Mouse (Mus musculus) cerebellum, adult 8-10 months (tissue): ENCODE measurements around the gene Prss38.

Source experiments
- DNase-seq: peaks from one replicate; pipeline ENCODE4 v3.0.0; 2022

Prss38 gene

GRCm38 (mm10) chr11:59375475-59375874 is at the start of gene Prss38:
Gene Prss38 (minus strand): TSS chr11:59375657.
- DNase-seq: no peak

GRCm38 (mm10) chr11:59423010-59423588 is 47.6 kb upstream of the Prss38 start:
- no peak for DNase-seq

- no peak for DNase-seq
These were observed 46.5 kb upstream of the Prss38 start for GRCm38 (mm10) chr11:59421967-59422366.

- no peak for DNase-seq
These were observed 46.0 kb upstream of the Prss38 start for GRCm38 (mm10) chr11:59421436-59421835.

DNA sequence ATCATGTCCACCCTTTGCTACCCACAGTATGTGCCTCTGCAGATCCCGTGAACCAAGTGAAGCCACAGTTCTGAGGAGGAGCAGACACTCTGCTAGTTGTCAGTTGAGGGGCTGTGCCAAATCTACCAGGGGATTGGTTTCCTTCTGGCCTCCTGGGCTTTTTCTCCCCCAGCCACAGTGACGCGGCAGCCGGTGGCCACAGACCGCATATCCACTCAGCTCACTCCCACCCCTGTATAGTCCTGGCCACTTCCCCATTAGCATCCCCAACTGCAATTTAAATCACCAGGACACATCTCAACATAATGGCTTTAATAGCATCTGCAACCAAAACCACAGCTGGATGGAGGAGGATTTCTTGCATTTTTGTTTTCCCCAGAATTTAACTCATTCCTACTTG is 43.3 kb upstream of the Prss38 start:
- DNase-seq: no peak

DNA sequence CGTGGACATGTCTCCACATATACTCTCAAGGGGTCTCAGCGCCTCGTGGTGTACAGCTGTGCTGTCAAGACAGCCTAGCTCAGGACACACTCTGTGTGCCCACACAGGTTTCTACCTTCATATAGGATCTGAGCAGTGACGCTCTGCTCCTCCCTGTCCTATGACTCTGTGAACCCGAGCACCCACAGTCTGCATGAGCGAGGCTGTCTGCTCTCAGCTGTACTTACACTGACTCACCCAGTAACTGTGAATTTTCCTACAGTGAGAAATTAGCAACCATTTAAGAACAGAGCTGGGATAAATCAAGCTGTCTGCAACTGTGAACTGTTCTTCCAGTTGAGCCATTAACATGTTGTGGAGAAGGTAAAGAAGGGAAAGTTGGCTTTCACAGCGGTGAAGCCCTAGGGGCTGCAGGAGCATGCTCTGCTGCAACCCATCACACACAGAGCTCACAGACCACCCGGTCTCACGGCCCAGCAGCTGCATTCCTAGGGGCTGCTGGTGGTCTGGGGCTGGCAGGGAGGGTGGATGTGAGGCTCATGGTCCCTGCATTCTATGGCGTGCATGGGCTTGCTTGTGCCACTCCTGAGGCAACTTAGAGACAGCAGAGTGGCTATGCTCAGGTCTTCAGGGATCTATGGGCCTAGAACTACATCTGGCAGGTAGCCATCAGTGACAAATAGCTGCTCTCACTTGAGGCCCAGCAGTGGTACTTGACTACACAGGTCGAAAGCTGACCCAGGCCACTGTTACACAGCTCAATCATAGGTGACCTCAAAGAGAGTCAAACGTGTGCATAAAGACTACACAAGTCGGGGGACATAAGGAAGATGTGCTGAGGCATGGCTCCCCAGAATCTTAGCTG is 37.8 kb upstream of the Prss38 start:
- DNase-seq: no peak

DNA sequence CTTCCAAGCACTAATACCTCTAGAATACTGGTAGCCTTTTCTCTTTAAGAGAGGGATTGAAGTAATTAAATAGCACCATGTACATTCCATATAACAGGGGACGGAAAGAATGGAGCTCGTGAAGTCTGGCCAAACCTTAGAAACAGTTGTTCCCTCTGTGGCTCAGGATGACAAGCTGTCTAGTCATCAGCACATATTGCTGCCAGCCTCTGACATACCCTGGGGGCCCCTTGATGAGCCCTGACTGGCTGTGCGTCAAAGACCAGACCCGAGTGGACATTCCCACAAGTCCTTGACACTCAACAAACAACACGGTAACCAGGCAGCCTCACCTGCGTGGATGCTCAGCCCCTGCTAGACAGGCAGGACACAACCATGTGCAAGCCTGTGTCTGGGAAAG is 36.6 kb upstream of the Prss38 start:
- no peak for DNase-seq

DNA sequence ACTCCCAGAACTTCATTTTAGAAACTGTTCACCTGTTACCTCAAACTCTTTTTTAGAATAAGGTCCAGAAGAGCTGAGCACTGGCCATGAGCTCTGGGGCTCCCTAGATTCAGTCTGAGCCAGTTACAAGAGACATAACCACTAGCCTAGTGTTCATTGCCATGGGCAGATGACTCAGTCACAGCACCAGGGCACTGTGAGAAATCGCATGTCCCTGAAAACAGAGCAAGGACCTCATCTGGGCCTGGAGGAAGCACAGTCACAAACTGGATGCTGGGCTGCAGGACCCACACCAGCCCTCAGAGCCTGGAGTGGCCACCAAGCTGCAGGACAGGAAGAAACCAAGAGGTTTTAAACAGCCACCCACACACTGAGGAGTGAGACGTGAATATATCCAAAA is 35.4 kb upstream of the Prss38 start:
- DNase-seq: no peak

GRCm38 (mm10) chr11:59405761-59406160 is 30.3 kb upstream of the Prss38 start:
- DNase-seq: no peak

- DNase-seq: no peak
These were observed 25.4 kb upstream of the Prss38 start for GRCm38 (mm10) chr11:59400876-59401275.

DNA sequence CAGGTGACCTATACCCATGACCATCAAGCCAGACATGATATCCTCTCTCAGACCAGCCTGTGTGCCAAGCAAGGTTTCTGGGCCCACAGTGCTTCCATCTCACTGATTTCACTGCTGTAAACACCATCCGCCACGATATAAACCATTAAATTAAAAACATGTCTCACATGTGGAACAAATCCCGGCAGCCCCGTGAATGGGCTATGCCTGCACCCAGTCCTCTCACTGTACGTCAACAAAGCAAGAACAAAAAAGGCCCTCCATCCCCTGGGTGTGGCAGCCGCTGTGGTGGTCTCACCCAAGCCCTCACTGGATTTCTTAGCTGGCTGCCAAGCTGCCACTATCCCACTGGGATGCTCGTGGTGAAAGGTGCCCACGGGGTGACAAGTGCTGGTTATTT is 24.4 kb upstream of the Prss38 start:
- DNase-seq: no peak

DNA sequence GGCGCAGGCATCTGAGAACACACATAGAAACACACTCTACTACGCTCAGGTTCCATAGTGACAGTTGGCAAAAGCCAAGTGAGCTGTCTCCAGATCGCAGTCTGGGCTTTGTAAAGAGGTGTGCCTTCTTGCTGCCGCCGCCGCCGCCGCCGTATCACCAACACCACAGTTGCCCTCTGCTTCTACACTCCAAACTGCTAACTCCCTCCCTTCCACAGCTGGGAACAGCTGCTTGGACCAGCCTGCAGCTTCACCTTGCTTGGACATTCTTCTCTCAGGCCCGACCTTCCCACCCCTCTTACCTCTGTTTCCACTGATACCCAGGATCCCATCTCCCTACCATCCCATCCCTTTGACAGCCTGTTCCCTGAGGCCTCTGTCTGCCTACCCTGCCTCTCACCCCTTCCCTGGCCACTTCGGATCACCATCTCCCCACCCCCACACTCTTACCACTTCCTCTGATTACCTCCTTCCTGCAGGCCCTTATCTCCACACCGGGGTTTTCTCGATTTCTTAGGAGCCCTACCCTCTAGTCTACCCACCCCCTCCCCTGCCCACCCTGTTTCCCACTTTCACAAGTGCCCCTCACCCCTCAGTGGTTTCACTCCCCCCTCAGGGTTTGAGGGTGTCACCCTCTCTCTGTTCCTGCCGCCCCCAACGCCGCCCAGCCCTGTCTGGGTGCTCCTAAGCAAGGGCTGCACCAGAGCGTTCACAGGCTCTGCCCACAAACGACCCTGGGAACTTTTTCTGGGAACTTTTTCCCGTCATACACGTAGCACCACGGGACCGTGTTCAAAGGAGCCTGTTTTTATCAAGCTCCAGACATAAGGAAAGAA is 22.3 kb upstream of the Prss38 start:
- DNase-seq: no peak

GRCm38 (mm10) chr11:59394451-59394850 is 19.0 kb upstream of the Prss38 start:
- no peak for DNase-seq

- no peak for DNase-seq
These were observed 18.1 kb upstream of the Prss38 start for GRCm38 (mm10) chr11:59393591-59393990.

DNA sequence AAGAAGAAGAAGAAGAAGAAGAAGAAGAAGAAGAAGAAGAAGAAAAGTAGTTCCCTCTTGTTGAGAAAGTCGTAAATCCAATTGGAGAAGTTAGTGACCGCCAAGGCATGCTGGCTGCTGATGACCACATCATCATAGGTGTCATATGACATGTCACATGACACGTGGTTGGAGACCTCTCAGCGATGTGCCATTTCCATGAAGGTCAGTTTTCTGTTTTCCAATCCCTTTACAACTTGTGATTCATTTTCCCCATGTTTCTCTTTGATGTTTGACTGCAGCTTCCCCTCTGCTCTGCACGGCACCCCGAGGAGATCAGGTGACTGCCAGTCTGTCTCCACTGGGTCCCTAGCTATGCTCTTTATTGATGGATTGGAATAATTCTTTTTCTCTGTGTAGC is 16.8 kb upstream of the Prss38 start:
- no peak for DNase-seq

DNA sequence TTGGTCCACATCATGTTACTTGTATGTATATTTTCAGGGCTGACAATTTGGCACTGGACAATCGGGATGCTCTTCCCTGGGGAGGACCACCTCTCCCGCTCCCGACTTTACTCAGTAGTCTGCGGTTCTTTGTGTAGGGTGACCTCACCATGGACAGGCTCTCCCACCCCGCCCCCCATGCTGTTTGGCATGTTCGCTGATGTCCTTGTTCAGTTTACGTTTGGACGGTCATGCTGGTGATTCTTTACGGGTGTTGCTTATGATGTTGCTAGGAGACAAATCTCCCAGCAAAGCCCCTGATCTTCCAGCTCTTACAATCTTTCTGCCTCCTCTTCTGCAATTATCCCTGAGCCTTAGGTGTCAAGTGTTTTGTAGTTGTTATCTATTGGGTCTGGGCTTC is 15.0 kb upstream of the Prss38 start:
- DNase-seq: no peak

- no peak for DNase-seq
These were observed 14.2 kb upstream of the Prss38 start for GRCm38 (mm10) chr11:59389617-59390016.

DNA sequence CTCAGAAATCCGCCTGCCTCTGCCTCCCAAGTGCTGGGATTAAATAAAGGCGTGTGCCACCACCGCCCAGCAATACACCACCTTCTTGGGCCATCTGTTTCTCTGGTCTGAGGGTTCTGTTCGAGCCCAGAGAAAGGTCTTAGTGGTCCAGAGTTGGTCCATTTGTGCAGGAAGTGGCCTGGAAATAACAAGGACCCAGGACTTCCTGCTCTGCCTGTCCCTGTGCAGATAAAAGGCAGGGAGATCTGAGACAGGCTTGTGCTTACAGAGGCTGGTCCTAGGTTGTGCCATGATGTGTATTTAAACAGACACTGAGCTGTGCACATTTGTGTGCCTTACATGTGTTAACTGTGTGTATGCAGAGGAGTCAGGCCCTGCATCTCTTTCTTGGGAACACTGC is 13.3 kb upstream of the Prss38 start:
- no peak for DNase-seq

DNA sequence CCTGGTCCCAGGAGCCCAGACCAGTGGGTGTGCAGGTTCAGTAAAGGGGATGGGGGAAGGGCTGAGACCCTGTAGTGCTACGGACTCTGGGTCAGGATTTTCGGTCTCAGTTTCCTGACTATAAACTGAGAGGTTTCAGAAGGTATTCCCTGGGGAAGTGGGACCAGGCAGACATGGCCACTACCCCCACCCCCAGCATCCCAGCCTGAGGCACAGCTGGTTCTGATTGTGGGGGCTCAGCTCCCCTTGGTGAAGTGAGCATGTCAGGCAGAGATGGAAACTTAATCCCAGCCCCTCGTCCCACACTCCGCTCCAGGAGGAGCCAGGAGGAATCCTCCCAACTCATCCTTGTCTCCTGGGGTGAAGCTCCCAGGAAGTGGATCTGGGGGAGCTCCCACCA is 12.0 kb upstream of the Prss38 start:
- DNase-seq: no peak

DNA sequence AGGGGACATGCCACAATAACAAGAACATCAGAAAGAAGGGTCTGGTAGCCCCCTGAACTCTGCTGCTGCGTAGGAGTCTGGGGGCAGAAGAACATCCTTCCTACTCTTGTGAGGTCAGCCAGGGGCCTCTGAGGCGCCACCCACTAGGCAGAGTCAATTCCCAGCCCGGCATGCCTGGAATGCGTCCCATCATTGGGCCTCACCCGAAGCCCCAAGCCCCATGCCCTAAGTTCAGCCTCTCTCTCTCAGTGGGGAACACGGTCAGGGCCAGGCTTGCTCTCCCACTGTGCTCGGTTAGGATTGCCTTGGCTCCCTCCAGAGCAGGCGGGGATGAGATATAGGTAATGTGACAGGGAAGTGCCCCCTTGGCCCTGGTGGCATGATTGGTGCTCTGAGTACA is 9.7 kb upstream of the Prss38 start:
- DNase-seq: no peak

DNA sequence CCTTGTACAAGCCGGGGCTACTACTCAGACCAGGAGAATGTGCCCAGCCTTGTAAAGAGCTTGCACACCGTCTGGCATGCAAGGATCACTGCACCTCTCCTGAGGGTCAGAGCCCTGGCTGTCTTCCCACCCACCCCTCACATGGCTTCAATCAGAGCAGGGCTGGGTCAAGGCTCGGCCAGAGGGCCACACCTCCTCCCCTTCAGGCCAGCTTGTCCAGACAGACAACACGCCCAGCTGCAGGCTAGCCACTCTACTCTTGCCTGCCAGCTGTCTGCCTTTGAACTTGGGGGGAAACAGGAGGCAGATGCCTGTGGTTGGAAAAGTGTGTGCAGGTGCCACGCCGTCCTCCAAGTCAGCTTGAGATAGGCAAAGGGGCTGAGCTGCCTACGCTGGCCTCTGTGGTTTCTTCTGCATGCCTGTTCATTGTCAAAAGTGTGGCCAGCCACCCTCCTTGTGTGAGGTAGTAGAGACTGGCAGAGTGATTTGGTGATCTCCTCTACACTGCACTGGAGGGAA is 9.0 kb upstream of the Prss38 start:
- no peak for DNase-seq

GRCm38 (mm10) chr11:59379547-59379946 is 4.1 kb upstream of the Prss38 start:
- no peak for DNase-seq

DNA sequence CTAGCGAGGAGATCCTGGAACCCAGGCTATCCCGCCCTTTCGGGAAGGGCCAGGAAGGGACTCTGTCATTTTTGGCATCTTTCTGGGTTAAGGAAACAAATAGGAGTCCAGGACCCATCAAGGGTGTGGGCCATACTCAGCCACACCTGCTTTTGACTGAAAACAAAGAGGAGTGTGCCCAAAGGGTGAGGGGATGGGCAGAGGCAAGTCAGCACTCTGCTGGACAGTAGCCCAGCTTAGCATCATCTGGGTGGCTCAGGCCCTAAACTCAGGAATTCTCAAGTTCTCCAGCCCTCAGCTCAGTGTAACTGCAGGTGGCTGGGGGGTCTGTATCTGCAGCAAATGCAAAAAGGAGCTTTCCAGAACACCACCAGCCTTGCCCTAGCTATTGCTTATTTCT is 2.5 kb upstream of the Prss38 start:
- DNase-seq: no peak

GRCm38 (mm10) chr11:59369848-59370247 is 5.6 kb downstream of the Prss38 start:
- DNase-seq: no peak
